Mouse (Mus musculus) megakaryocyte, embryonic 14.5 days (primary cell): ENCODE results near the gene Stat5b. TPM values are rescaled to one million over a fixed set of nuclear protein-coding genes. Genes with fewer than 3 reads are reported as not detected.

ENCODE experiments used
- H3K27me3 ChIP-seq: replicated peaks from 2 replicates; pipeline ENCODE3; 2012; ENCODE audit warnings: inconsistent platforms
- H3K36me3 ChIP-seq: replicated peaks from 2 replicates; pipeline ENCODE3; 2012; ENCODE audit warnings: low read length, inconsistent platforms, mixed read lengths
- H3K4me1 ChIP-seq: 2 replicates; pipeline ENCODE4 v1.6.1; 2012; ENCODE audit warnings: inconsistent platforms
- H3K4me3 ChIP-seq: replicated peaks from 2 replicates; pipeline ENCODE3; 2012; ENCODE audit warnings: moderate library complexity, mild to moderate bottlenecking, inconsistent platforms
- H3K9me3 ChIP-seq: 2 replicates; pipeline ENCODE4 v1.6.1; 2012; ENCODE audit warnings: inconsistent platforms
- FLI1 ChIP-seq: IDR thresholded peaks from 2 replicates; pipeline ENCODE4 v1.6.1; 2012; ENCODE audit warnings: low read length, inconsistent platforms, mixed read lengths
- GATA1 ChIP-seq: IDR thresholded peaks from 3 replicates; pipeline ENCODE4 v1.6.1; 2012; ENCODE audit warnings: mixed read lengths, low read length, inconsistent platforms, borderline replicate concordance
- polyA plus RNA-seq: library from polyadenylated mRNA; stranded (reverse); fragments of >175 nt; gene quantifications from 2 replicates; pipeline ENCODE4 v1.2.3, GENCODE M21; 2012; ENCODE audit warnings: low replicate concordance; ENCODE audit not compliant: insufficient read depth

The Stat5b gene
- polyA plus RNA-seq, 1 experiment: 12.8 TPM

DNA sequence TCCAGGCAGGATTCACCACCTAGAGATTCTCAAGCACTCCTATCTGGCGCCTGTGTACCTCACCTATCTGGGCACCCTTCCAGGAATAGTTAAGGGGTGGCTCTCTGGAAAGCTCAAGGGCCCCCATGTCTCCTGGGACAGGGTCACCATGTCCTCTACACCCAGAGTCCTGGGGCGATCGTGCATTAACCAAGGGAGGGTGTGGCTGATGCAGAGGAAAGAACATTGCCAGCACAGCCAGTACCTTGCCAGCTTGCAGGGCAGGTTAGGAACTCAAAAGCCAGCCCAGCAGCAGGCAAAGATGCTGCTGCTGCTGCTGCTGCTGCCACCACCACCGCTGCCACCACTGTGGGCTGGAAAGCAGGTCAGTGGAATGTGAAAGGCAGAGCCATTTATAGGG, 3.7 kb upstream of the Stat5b start:
- Histone ChIP-seq H3K27me3 (peaks cover 59% of the 10 kb centered on the region), H3K9me3 (no peaks in the 10 kb centered on the region), H3K4me1 (peaks cover 52% of the 10 kb centered on the region), H3K36me3 (no peaks in the 10 kb centered on the region), H3K4me3 (no peak overlapping the region)
- TF ChIP-seq FLI1 (no peak), GATA1 (no peak)

DNA sequence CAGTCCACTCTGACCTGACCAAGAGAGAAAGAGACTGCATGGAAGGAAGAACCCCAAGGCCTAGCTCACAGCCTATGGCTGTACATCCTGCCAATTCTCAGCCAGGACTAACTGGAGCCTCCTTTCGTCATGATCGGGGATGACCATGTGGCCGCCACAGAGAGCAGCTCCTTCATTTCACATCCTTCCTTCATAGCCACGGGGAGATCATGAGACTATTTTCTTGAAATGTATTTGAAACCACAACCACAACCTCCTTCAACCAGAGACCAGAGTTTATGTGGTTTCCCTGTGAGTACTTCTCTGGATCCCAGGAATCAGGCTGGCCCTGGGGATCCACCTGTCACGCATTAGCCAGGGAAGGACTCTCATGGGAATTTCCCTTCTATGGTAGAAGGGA, 2.5 kb upstream of the Stat5b start:
- TF ChIP-seq FLI1: no peak
- no peak for TF ChIP-seq GATA1
- Histone ChIP-seq H3K27me3 (peaks cover 57% of the 10 kb centered on the region), H3K4me1 (peaks cover 53% of the 10 kb centered on the region), H3K36me3 (no peaks in the 10 kb centered on the region), H3K9me3 (no peaks in the 10 kb centered on the region), H3K4me3 (peak overlapping the region; percentile 42)

DNA sequence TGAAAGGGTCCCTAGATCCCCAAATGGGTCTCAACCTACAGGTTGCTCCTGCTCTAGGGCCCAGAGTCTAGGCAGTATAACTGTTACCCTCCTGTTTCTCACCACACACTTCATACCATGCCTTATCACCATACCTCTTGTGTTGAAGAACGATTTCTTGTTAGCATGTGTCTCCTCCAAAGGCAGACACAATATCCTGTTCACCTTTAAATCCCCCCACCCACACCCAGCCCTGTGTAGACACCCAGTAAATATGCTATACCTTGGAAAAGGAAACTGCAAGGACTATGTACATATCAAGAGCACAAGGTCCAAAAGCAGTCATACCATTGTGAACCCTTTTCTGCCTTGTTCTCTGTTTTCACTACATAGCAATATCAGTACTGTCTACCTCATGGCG, 1.6 kb upstream of the Stat5b start:
- TF ChIP-seq FLI1: no peak
- no peak for TF ChIP-seq GATA1
- Histone ChIP-seq H3K36me3 (no peaks in the 10 kb centered on the region), H3K9me3 (no peaks in the 10 kb centered on the region), H3K27me3 (peaks cover 50% of the 10 kb centered on the region), H3K4me3 (no peak overlapping the region), H3K4me1 (peaks cover 59% of the 10 kb centered on the region)

DNA sequence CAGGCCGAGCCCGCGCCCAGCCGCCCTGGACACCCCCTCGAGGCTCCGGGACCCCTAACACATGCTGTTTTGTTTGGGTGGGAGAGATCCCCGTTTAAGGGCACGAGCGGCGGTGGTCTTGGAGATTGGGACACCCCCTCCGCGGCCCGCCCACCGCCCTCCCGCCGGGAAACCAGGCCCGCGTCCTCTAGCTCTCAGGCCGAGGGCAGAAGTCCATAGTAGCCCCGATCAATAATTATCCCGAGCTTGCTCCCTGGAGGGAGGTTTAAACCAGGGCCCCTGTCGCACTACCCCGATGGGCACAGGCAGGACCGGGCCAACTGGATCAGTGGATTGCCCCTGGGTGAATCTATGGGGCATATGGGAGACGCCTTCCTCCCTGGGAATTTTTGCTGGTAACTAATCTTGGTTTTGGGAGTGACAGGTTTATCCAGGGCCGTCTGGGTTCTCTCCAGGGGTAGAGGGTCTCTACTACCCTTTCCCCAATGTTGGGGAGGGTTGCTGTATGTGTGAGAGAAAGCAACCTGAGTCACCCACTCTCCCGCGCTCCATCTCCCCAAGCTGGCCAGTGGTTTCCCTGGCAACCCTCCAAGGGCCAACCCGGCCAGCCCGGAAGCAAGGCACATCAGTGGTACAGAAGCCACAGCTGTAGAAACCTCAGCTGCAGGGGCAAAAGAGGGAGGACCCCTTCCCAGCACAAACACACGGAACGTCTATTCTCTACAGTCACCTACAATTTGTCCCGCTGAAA, 429 bp upstream of the Stat5b start:
- peaks cover 67% of the 10 kb centered on the region for H3K4me1 ChIP-seq
- peaks cover 39% of the 10 kb centered on the region for H3K27me3 ChIP-seq
- peak overlapping the region; percentile 99 for H3K4me3 ChIP-seq
- TF ChIP-seq GATA1: no peak
- no peak for TF ChIP-seq FLI1
- no peaks in the 10 kb centered on the region for H3K9me3 ChIP-seq
- H3K36me3 ChIP-seq: peaks cover 2% of the 10 kb centered on the region

DNA sequence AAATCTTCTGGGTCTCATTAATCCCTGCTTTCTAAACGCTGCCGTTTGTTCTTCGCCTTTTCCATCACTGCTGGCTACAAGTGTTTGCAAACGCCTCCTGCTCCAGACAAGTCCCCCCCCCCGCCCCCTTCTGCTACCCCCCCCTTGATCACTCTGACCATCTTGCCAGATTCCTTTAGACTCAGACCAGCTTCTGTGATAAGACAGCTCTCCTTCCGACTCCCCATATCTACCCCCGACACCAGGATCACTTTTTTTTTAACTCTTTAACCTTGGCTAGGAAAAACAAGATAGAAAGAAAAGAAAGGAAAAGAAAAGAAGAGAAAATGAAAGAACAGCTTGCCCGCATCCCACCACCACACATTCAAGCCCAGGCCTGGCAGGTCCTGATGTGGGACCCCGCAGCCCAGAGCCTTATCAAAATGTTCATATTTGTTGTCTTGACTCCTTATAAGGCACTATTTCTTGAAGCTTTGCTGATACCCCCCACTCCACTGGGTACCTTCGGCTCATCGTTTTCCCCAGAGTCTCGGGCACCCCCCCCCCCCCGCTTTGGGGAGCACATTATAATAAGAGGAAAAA, 977 bp downstream of the Stat5b start:
- Histone ChIP-seq H3K27me3 (peaks cover 26% of the 10 kb centered on the region), H3K4me3 (peak overlapping the region; percentile 99), H3K36me3 (peaks cover 14% of the 10 kb centered on the region), H3K4me1 (peaks cover 75% of the 10 kb centered on the region), H3K9me3 (no peaks in the 10 kb centered on the region)
- TF ChIP-seq GATA1 (no peak), FLI1 (no peak)

DNA sequence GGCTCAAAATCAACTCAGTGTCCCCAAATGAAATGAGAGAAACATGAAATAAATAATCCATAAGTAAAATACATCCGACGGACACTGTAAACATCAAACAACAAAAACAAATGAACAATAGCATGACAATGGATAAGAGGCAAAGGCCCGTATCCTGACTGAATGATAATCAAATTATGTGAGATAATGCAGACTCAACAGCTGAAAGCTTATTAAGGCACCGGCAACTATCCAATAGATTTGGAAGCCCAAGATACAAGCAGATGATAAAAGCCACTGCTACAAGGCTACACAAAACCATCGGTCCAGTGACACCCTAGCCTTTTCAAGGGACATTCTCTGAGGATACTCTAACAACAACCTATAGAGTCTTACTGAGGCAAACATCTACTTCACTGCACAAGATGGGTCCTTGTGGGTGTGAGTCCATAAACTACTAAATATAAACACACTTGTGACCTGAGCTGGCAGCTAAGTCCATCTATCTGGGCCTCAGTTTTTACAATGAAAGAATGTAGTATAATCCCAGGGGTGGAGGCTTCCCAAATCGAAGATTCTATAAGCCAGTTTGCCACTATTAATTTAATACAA, 1.6 kb downstream of the Stat5b start:
- H3K4me1 ChIP-seq: peaks cover 78% of the 10 kb centered on the region
- no peak for TF ChIP-seq GATA1
- no peak for TF ChIP-seq FLI1
- H3K9me3 ChIP-seq: no peaks in the 10 kb centered on the region
- peaks cover 14% of the 10 kb centered on the region for H3K36me3 ChIP-seq
- H3K4me3 ChIP-seq: peak overlapping the region; percentile 99
- H3K27me3 ChIP-seq: peaks cover 19% of the 10 kb centered on the region

DNA sequence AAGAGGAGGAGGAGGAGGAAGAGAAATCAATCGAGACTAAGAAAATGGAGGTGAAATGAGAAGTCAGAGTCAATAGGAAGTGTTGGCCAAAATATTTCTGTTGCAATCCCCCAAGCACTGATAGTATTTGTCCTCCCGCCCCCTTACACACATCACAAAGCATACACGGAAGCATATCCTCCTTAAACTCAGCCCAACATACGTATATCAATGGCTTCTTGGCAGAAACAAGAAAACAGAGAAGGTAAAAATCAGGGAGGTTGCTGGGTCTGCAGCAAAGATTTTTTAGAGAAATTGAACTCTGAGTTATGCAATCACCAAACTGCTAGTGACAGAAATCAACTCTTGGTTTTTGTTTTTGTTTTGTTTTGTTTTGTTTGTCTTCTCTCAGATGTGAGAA, 2.4 kb downstream of the Stat5b start:
- peak overlapping the region; percentile 69 for H3K4me3 ChIP-seq
- no peaks in the 10 kb centered on the region for H3K9me3 ChIP-seq
- H3K4me1 ChIP-seq: peaks cover 80% of the 10 kb centered on the region

DNA sequence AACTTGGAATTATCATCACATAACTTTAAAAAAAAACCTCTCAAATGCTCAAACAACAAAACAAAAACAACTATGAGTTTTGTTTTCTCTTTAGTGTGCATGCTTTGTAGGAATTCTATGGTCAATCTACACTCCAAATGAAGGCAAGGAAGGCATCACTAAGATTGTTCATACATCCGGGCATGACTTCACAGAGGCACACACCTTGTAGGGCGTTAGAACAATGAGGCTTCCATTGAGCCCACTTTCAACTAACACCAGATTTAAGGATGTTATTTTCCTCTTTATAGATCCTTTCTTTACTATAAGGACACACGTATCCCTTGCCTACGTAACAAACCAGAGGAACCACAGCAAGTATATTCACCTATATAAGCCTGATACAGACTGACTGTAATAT, 3.0 kb downstream of the Stat5b start:
- peaks cover 19% of the 10 kb centered on the region for H3K36me3 ChIP-seq
- peaks cover 78% of the 10 kb centered on the region for H3K4me1 ChIP-seq
- no peak overlapping the region for H3K4me3 ChIP-seq
- peaks cover 8% of the 10 kb centered on the region for H3K27me3 ChIP-seq
- no peaks in the 10 kb centered on the region for H3K9me3 ChIP-seq
- TF ChIP-seq FLI1 (no peak), GATA1 (no peak)

More for the DNA sequence above, 2.4 kb downstream of the Stat5b start:
- Histone ChIP-seq H3K36me3 (peaks cover 16% of the 10 kb centered on the region), H3K27me3 (peaks cover 12% of the 10 kb centered on the region)
- TF ChIP-seq FLI1: no peak
- TF ChIP-seq GATA1: no peak

DNA sequence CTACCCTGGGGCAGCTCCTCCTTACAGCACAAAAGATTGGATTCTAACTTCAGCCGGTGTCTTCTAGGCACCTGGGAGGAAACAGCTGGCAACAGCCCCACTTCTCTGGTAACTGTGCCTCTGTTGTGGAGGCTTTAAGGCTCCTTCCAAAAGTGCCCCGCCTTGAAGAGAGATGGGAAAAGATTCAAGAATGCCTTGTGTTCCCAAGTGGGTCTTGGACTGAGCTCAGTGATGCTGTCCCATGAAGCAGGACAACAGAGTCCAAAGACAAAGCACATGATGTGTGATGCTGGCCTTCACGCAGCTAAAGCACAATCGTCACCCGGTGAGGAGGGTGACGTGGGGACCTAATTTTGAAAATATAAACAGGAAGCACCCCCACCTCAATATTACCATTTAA, 4.7 kb downstream of the Stat5b start:
- no peak overlapping the region for H3K4me3 ChIP-seq
- H3K27me3 ChIP-seq: no peaks in the 10 kb centered on the region
- TF ChIP-seq FLI1: no peak
- TF ChIP-seq GATA1: no peak
- H3K36me3 ChIP-seq: peaks cover 27% of the 10 kb centered on the region
- peaks cover 79% of the 10 kb centered on the region for H3K4me1 ChIP-seq
- H3K9me3 ChIP-seq: no peaks in the 10 kb centered on the region

DNA sequence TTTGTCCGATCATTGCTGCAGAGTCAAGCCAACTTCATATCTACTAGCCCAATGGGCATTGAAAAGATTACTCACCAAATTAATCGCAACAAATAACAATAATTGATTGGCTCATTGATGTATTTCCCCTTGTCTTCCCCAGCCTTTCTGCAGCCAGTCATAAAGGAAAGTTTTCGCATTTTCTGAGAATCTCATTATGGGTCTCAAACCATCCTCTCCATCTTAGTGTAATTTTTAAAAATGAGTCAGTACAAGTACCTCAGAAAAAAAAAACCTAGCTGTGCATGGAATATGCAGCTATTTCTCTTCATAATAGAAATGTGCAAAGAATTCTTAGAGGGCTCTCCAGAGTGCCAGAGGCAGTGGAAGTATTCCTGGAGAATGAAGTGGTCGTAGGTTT, 6.4 kb downstream of the Stat5b start:
- TF ChIP-seq FLI1 (no peak), GATA1 (no peak)
- H3K4me1 ChIP-seq: peaks cover 85% of the 10 kb centered on the region
- no peak overlapping the region for H3K4me3 ChIP-seq
- H3K27me3 ChIP-seq: no peaks in the 10 kb centered on the region
- peaks cover 29% of the 10 kb centered on the region for H3K36me3 ChIP-seq
- H3K9me3 ChIP-seq: no peaks in the 10 kb centered on the region
